Mouse (Mus musculus): Measurements from ENCODE around the gene Nktr. TPM values are rescaled to one million over a fixed set of nuclear protein-coding genes. Genes with fewer than 3 reads are reported as not detected.

The Nktr gene
- polyA plus RNA-seq, 1 experiment from 2014 or later = 74.2 TPM

DNA sequence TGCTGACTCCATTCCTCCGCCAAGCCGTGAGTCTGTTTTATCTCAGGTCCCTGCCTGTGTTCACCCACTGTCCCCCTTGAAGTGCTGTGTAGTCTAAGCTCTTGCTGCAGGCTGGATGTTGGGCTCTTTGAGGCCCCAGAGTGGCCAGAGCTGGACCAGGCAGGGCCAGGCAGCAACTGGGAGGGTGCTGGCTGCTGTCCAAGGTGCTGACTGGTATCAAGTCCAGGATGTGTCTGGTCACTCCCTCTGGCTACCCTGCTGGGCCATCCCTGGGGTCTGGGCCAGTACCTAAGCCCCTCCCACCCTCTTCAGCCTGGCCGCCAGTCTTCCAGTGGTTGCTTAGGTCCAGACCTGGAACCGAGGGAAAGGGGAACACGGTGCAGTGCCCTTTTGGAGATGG, 72.2 kb downstream of the Nktr start:
- H3K4me3 ChIP-seq (ENCODE audit: low read depth, low read length) = no peak overlapping the region
- no peak for TF ChIP-seq CTCF (IDR thresholded peaks at IDR 0.05; ENCODE audit: low read depth)
- H3K9ac ChIP-seq = no peak overlapping the region
- DNase-seq (peak; percentile 83), ATAC-seq (ENCODE audit: insufficient read depth) (peak; percentile 53; the same call in 1 of the 2 replicates)
- no peaks in the 10 kb centered on the region for H3K4me1 ChIP-seq (ENCODE audit: insufficient read depth)
- no peaks in the 10 kb centered on the region for H3K27me3 ChIP-seq (ENCODE audit: insufficient read depth, low read length)
- no peak overlapping the region for H3K4me2 ChIP-seq
- no peak overlapping the region for H3K27ac ChIP-seq (ENCODE audit: low read depth)
- 19% methylated on average over 5 of the region's 5 CpGs for WGBS
- no peaks in the 10 kb centered on the region for H3K9me3 ChIP-seq (ENCODE audit: low read depth, low read length)
- H3K36me3 ChIP-seq (ENCODE audit: insufficient read depth) = no peaks in the 10 kb centered on the region

GRCm38 (mm10) chr9:121791757-121792521, 73.0 kb downstream of the Nktr start, which contains the start of gene Hhatl:
Hhatl (minus strand) TSS chr9:121792507.
- 0 out of 2 replicates have a peak, but pooled peaks have one; percentile 23 for ATAC-seq (ENCODE audit: insufficient read depth)
- H3K36me3 ChIP-seq (ENCODE audit: insufficient read depth) = no peaks in the 10 kb centered on the region
- H3K9me3 ChIP-seq (ENCODE audit: low read depth, low read length) = no peaks in the 10 kb centered on the region
- no peak within 1 kb of the TSS for H3K27ac ChIP-seq (ENCODE audit: low read depth)
- no peaks in the 10 kb centered on the region for H3K27me3 ChIP-seq (ENCODE audit: insufficient read depth, low read length)
- no peaks in the 10 kb centered on the region for H3K4me1 ChIP-seq (ENCODE audit: insufficient read depth)
- no peak within 1 kb of the TSS for H3K9ac ChIP-seq
- DNase-seq = no peak
- H3K4me3 ChIP-seq (ENCODE audit: low read depth, low read length) = no peak within 1 kb of the TSS
- no peak for TF ChIP-seq CTCF (IDR thresholded peaks at IDR 0.05; ENCODE audit: low read depth)
- no peak within 1 kb of the TSS for H3K4me2 ChIP-seq
- WGBS = 44% methylated on average over 24 of the region's 24 CpGs

- 38% methylated on average over 1 of the region's 1 CpGs for WGBS
- Histone ChIP-seq H3K4me1 (ENCODE audit: insufficient read depth) (no peaks in the 10 kb centered on the region), H3K36me3 (ENCODE audit: insufficient read depth) (no peaks in the 10 kb centered on the region), H3K27ac (ENCODE audit: low read depth) (no peak overlapping the region), H3K4me2 (no peak overlapping the region), H3K9me3 (ENCODE audit: low read depth, low read length) (no peaks in the 10 kb centered on the region), H3K4me3 (ENCODE audit: low read depth, low read length) (no peak overlapping the region), H3K27me3 (ENCODE audit: insufficient read depth, low read length) (no peaks in the 10 kb centered on the region), H3K9ac (no peak overlapping the region)
- no peak for DNase-seq
- no peak for ATAC-seq (ENCODE audit: insufficient read depth)
- no peak for TF ChIP-seq CTCF (IDR thresholded peaks at IDR 0.05; ENCODE audit: low read depth)
These were observed 76.1 kb downstream of the Nktr start for GRCm38 (mm10) chr9:121794972-121795539.

GRCm38 (mm10) chr9:121797722-121798121, 78.8 kb downstream of the Nktr start:
- WGBS = 13% methylated on average over 12 of the region's 12 CpGs
- no peak for TF ChIP-seq CTCF (IDR thresholded peaks at IDR 0.05; ENCODE audit: low read depth)
- DNase-seq (peak; percentile 70), ATAC-seq (ENCODE audit: insufficient read depth) (peak; percentile 68; the same call in 1 of the 2 replicates)
- no peak overlapping the region for H3K4me3 ChIP-seq (ENCODE audit: low read depth, low read length)
- H3K27ac ChIP-seq (ENCODE audit: low read depth) = no peak overlapping the region
- H3K9me3 ChIP-seq (ENCODE audit: low read depth, low read length) = no peaks in the 10 kb centered on the region
- H3K4me1 ChIP-seq (ENCODE audit: insufficient read depth) = no peaks in the 10 kb centered on the region
- H3K9ac ChIP-seq = no peak overlapping the region
- no peaks in the 10 kb centered on the region for H3K36me3 ChIP-seq (ENCODE audit: insufficient read depth)
- 0 out of 2 replicates have a peak overlapping the region, but pooled peaks have one; percentile 10 for H3K4me2 ChIP-seq
- H3K27me3 ChIP-seq (ENCODE audit: insufficient read depth, low read length) = no peaks in the 10 kb centered on the region

DNA sequence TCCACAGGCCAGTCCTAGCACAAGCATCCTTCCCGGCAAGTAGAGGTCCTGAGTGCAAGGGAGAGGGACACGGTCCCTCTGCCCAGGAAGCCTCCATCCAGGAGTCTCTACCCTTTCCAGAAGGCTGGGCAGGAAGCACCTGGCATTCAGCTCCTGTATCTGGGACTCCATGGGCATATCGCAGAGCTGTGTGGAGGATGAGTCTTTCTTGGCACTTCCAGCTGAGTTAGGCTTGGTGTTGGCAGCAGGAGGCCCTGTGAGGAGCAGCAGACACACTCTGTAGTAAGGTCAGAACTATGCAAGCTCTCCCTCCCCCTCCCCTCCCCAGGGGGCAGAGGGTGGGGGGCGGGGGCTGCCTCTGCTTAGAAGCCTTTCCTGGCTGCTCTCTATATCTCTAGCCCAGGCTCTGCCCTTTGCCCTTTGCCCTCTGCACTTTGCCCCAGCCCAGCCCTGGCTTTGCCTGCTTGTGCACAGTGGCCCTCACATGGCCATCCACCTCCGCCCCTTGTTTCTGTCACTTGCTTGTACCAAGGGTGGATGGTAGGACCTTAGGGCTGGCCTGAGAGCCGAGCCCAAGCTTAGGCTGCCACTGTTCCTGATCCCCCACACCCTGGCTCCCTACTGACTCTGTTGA, 80.0 kb downstream of the Nktr start:
- Histone ChIP-seq H3K27ac (ENCODE audit: low read depth) (no peak overlapping the region), H3K4me1 (ENCODE audit: insufficient read depth) (no peaks in the 10 kb centered on the region), H3K36me3 (ENCODE audit: insufficient read depth) (no peaks in the 10 kb centered on the region), H3K27me3 (ENCODE audit: insufficient read depth, low read length) (no peaks in the 10 kb centered on the region), H3K4me2 (no peak overlapping the region), H3K4me3 (ENCODE audit: low read depth, low read length) (no peak overlapping the region), H3K9me3 (ENCODE audit: low read depth, low read length) (no peaks in the 10 kb centered on the region), H3K9ac (no peak overlapping the region)
- TF ChIP-seq CTCF (IDR thresholded peaks at IDR 0.05; ENCODE audit: low read depth) = no peak
- DNase-seq (no peak), ATAC-seq (ENCODE audit: insufficient read depth) (no peak)
- 48% methylated on average over 6 of the region's 6 CpGs for WGBS

GRCm38 (mm10) chr9:121802747-121803146, 83.8 kb downstream of the Nktr start:
- Histone ChIP-seq H3K9ac (no peak overlapping the region), H3K4me1 (ENCODE audit: insufficient read depth) (no peaks in the 10 kb centered on the region), H3K4me2 (no peak overlapping the region), H3K36me3 (ENCODE audit: insufficient read depth) (no peaks in the 10 kb centered on the region), H3K9me3 (ENCODE audit: low read depth, low read length) (no peaks in the 10 kb centered on the region), H3K27me3 (ENCODE audit: insufficient read depth, low read length) (no peaks in the 10 kb centered on the region), H3K27ac (ENCODE audit: low read depth) (no peak overlapping the region), H3K4me3 (ENCODE audit: low read depth, low read length) (no peak overlapping the region)
- no peak for DNase-seq
- TF ChIP-seq CTCF (IDR thresholded peaks at IDR 0.05; ENCODE audit: low read depth) = no peak
- ATAC-seq (ENCODE audit: insufficient read depth) = no peak
- WGBS = 47% methylated on average over 7 of the region's 7 CpGs

Other genes starting within 250 kb of the Nktr start
- not detected in 2 replicates for gene Cck, start 223.5 kb upstream of the Nktr start, polyA plus RNA-seq (2014; fragmentation: Nextera tagmentation; extraction: Ambion mirVana)
- gene Lyzl4, start 77.1 kb upstream of the Nktr start, polyA plus RNA-seq (2014; fragmentation: Nextera tagmentation; extraction: Ambion mirVana) = not detected in 2 replicates
- gene Vipr1, start 76.5 kb upstream of the Nktr start, polyA plus RNA-seq (2014; fragmentation: Nextera tagmentation; extraction: Ambion mirVana) = 0.47 and 0.54 TPM in 2 replicates
- gene Sec22c, start 13.7 kb upstream of the Nktr start, polyA plus RNA-seq (2014; fragmentation: Nextera tagmentation; extraction: Ambion mirVana) = 8.1 and 9.6 TPM in 2 replicates
- 105 and 109 TPM in 2 replicates for gene Ss18l2, start 8.8 kb upstream of the Nktr start, polyA plus RNA-seq (2014; fragmentation: Nextera tagmentation; extraction: Ambion mirVana)
- 13.6 and 13.8 TPM in 2 replicates for gene Zfp651, start 40.2 kb downstream of the Nktr start, polyA plus RNA-seq (2014; fragmentation: Nextera tagmentation; extraction: Ambion mirVana)
- gene Klhl40, start 58.4 kb downstream of the Nktr start, polyA plus RNA-seq (2014; fragmentation: Nextera tagmentation; extraction: Ambion mirVana) = 0.17 and 0.30 TPM in 2 replicates
- gene Hhatl, start 73.3 kb downstream of the Nktr start, polyA plus RNA-seq (2014; fragmentation: Nextera tagmentation; extraction: Ambion mirVana) = 0.34 and 0.91 TPM in 2 replicates
- 0.39 and 0.78 TPM in 2 replicates for gene Ccdc13, start 120.3 kb downstream of the Nktr start, polyA plus RNA-seq (2014; fragmentation: Nextera tagmentation; extraction: Ambion mirVana)
- gene Higd1a, start 139.2 kb downstream of the Nktr start, polyA plus RNA-seq (2014; fragmentation: Nextera tagmentation; extraction: Ambion mirVana) = 163 and 169 TPM in 2 replicates
- gene Ackr2, start 179.2 kb downstream of the Nktr start, polyA plus RNA-seq (2014; fragmentation: Nextera tagmentation; extraction: Ambion mirVana) = 0.88 TPM in 2 replicates
- gene Cyp8b1, start 197.1 kb downstream of the Nktr start, polyA plus RNA-seq (2014; fragmentation: Nextera tagmentation; extraction: Ambion mirVana) = not detected in 2 replicates
- gene Fam198a, start 231.8 kb downstream of the Nktr start, polyA plus RNA-seq (2014; fragmentation: Nextera tagmentation; extraction: Ambion mirVana) = 1.7 and 2.2 TPM in 2 replicates

Measured in lung, embryonic 14.5 days (tissue).